ENCODE assay signal across 21 mouse cellular contexts in the genomic region with DNA sequence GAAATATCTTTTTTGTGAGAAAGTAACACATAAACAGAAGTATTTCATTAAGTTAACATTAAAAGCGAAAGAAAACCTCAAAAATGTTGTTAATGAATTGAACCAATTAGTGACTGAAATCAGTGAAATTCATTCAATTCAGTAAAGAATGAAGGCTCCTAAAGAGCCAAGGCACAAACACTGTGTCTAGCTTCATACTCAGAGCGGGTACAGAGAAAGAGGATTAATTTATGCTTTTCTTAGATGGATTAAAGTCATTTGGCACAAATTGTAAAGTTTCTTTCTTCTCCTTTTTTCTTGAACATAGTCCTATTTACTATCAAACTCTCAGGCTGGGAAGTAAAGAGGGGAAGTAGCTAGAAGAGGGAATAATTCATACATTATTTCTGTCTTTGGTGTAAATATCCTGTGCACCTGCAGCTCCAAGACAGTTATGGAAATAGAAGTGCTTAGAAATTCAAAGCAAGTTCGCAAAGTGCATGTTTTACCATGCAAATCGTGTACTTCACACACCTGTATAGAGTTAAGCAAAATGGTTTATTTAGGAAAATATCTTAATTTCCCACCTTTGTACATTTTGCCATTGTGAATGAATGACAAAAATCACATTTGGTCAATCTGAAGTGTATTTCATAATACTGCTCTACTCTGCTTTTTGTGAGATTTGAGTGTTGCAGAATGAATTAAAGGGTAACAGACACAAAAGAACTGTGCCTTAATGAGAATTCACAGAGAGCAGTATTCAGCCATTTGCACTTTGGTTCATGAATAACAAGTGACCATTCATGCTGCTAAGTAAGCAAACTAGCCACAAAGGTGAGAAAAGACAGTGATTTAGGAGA.
DNase-seq lines count a peak whose midpoint lies in the region; ATAC-seq and TF ChIP-seq lines count a peak whose summit lies in the region.
"Had no signal": no experiment of that assay in that cellular context is flagged by ENCODE, and none has a peak within 500 bp of the region (broad histone marks: within the 10 kb centered on the region; RNA-seq: fewer than 3 reads in every experiment).

No protein-coding gene starts in this region.

- WGBS in forebrain, embryonic 11.5 days: 37% methylated on average over 4 of the region's 4 CpGs
- WGBS in forebrain, postnatal 0 days: 33% methylated on average over 4 of the region's 4 CpGs
- WGBS in hindbrain, postnatal 0 days: 55% methylated on average over 4 of the region's 4 CpGs
- WGBS in hindbrain, embryonic 11.5 days: 61% methylated on average over 4 of the region's 4 CpGs
- WGBS in neural tube, embryonic 12.5 days: 44% methylated on average over 4 of the region's 4 CpGs

- no peak for TF ChIP-seq CTCF in forebrain, postnatal 0 days (IDR thresholded peaks at IDR 0.05; ENCODE audit: low read depth)
- no peak for TF ChIP-seq CTCF in hindbrain, postnatal 0 days (IDR thresholded peaks at IDR 0.05; ENCODE audit: low read depth)

- DNase-seq in forebrain, embryonic 11.5 days (ENCODE audit: low spot score): no peak
- no peak for DNase-seq in forebrain, postnatal 0 days
- peak; percentile 1 for DNase-seq in hindbrain, postnatal 0 days (ENCODE audit: low spot score)
- no peak for DNase-seq in hindbrain, embryonic 11.5 days (ENCODE audit: low spot score)
- DNase-seq in neural tube, embryonic 10.5 days (ENCODE audit: extremely low spot score, low spot score): no peak
- DNase-seq in right cerebral cortex, adult 2 months (ENCODE audit: low spot score in 2 of 2): no peak
- DNase-seq: adrenal gland, postnatal 14 days; cerebellum, adult 18-20 months; cerebellum, adult 9-11 months; cerebellum, postnatal 36 days; gastrocnemius, postnatal 36 days; heart, adult 11 months; heart, postnatal 36 days had no signal

- H3K4me3 ChIP-seq in forebrain, embryonic 11.5 days (ENCODE audit: low read depth, low read length): no peak overlapping the region
- H3K4me3 ChIP-seq in forebrain, postnatal 0 days (ENCODE audit: low read depth, low read length): no peak overlapping the region
- H3K4me3 ChIP-seq in hindbrain, postnatal 0 days (ENCODE audit: low read length): no peak overlapping the region
- H3K4me3 ChIP-seq in hindbrain, embryonic 11.5 days (ENCODE audit: low read depth, low read length): no peak overlapping the region
- H3K4me3 ChIP-seq in neural tube, embryonic 12.5 days: no peak overlapping the region
- H3K4me3 ChIP-seq: embryonic facial prominence, embryonic 15.5 days; heart, embryonic 13.5 days had no signal

- no peaks in the 10 kb centered on the region for H3K9me3 ChIP-seq in forebrain, embryonic 11.5 days (ENCODE audit: control insufficient read depth, low read length)
- no peaks in the 10 kb centered on the region for H3K9me3 ChIP-seq in forebrain, postnatal 0 days (ENCODE audit: low read length)
- H3K9me3 ChIP-seq in hindbrain, postnatal 0 days (ENCODE audit: low read length): no peaks in the 10 kb centered on the region
- no peaks in the 10 kb centered on the region for H3K9me3 ChIP-seq in hindbrain, embryonic 11.5 days (ENCODE audit: control insufficient read depth, low read length)
- no peaks in the 10 kb centered on the region for H3K9me3 ChIP-seq in neural tube, embryonic 12.5 days
- H3K9me3 ChIP-seq: embryonic facial prominence, embryonic 15.5 days; heart, embryonic 13.5 days had no signal

- no peak overlapping the region for H3K4me2 ChIP-seq in forebrain, embryonic 11.5 days (ENCODE audit: low read depth, low read length, severe bottlenecking)
- H3K4me2 ChIP-seq in forebrain, postnatal 0 days (ENCODE audit: low read depth): no peak overlapping the region
- no peak overlapping the region for H3K4me2 ChIP-seq in hindbrain, postnatal 0 days (ENCODE audit: low read depth, low read length)
- no peak overlapping the region for H3K4me2 ChIP-seq in hindbrain, embryonic 11.5 days (replicated peaks; ENCODE audit: low read depth, low read length)
- H3K4me2 ChIP-seq in neural tube, embryonic 12.5 days (replicated peaks): no peak overlapping the region
- H3K4me2 ChIP-seq: embryonic facial prominence, embryonic 15.5 days; heart, embryonic 13.5 days; hindbrain, embryonic 14.5 days had no signal

- H3K4me1 ChIP-seq in forebrain, embryonic 11.5 days (replicated peaks; ENCODE audit: control insufficient read depth, insufficient read depth, low read length): no peaks in the 10 kb centered on the region
- no peaks in the 10 kb centered on the region for H3K4me1 ChIP-seq in forebrain, postnatal 0 days (ENCODE audit: insufficient read depth)
- H3K4me1 ChIP-seq in hindbrain, postnatal 0 days (ENCODE audit: insufficient read depth, low read length): no peaks in the 10 kb centered on the region
- no peaks in the 10 kb centered on the region for H3K4me1 ChIP-seq in hindbrain, embryonic 11.5 days (replicated peaks; ENCODE audit: control insufficient read depth, insufficient read depth, low read length)
- no peaks in the 10 kb centered on the region for H3K4me1 ChIP-seq in neural tube, embryonic 12.5 days
- H3K4me1 ChIP-seq: embryonic facial prominence, embryonic 15.5 days; heart, embryonic 13.5 days had no signal

- peak; percentile 76 for ATAC-seq in forebrain, embryonic 11.5 days (replicated peaks; ENCODE audit: low FRiP score)
- no peak; the same call in 1 of the 2 replicates for ATAC-seq in forebrain, postnatal 0 days
- ATAC-seq in hindbrain, postnatal 0 days: no peak
- no peak for ATAC-seq in hindbrain, embryonic 11.5 days (ENCODE audit: low FRiP score)
- 0 out of 2 replicates have a peak, but pooled peaks have one; percentile 13 for ATAC-seq in neural tube, embryonic 12.5 days (ENCODE audit: low FRiP score, low read depth)
- ATAC-seq: activated CD4-positive, CD25-positive, alpha-beta regulatory T cell, adult 4 months; inflammation-experienced regulatory T-cells, adult 6 months; intestine, postnatal 0 days; Patski had no signal

- H3K36me3 ChIP-seq in forebrain, embryonic 11.5 days (ENCODE audit: control insufficient read depth, insufficient read depth, low read length): no peaks in the 10 kb centered on the region
- no peaks in the 10 kb centered on the region for H3K36me3 ChIP-seq in forebrain, postnatal 0 days (ENCODE audit: insufficient read depth)
- no peaks in the 10 kb centered on the region for H3K36me3 ChIP-seq in hindbrain, postnatal 0 days (ENCODE audit: insufficient read depth, low read length)
- no peaks in the 10 kb centered on the region for H3K36me3 ChIP-seq in hindbrain, embryonic 11.5 days (ENCODE audit: control insufficient read depth, insufficient read depth, low read length)
- H3K36me3 ChIP-seq in neural tube, embryonic 12.5 days: no peaks in the 10 kb centered on the region
- H3K36me3 ChIP-seq: embryonic facial prominence, embryonic 15.5 days; heart, embryonic 13.5 days had no signal

- no peak overlapping the region for H3K27ac ChIP-seq in forebrain, embryonic 11.5 days (ENCODE audit: low read depth, low read length)
- no peak overlapping the region for H3K27ac ChIP-seq in forebrain, postnatal 0 days (ENCODE audit: low read depth, low read length)
- no peak overlapping the region for H3K27ac ChIP-seq in hindbrain, postnatal 0 days
- H3K27ac ChIP-seq in hindbrain, embryonic 11.5 days (ENCODE audit: low read depth, low read length): no peak overlapping the region
- no peak overlapping the region for H3K27ac ChIP-seq in neural tube, embryonic 12.5 days
- H3K27ac ChIP-seq: embryonic facial prominence, embryonic 15.5 days; heart, embryonic 13.5 days; hindbrain, embryonic 14.5 days had no signal

- H3K9ac ChIP-seq in forebrain, embryonic 11.5 days (ENCODE audit: low read length): no peak overlapping the region
- H3K9ac ChIP-seq in forebrain, postnatal 0 days: no peak overlapping the region
- H3K9ac ChIP-seq in hindbrain, postnatal 0 days (replicated peaks; ENCODE audit: low read length): no peak overlapping the region
- no peak overlapping the region for H3K9ac ChIP-seq in hindbrain, embryonic 11.5 days (ENCODE audit: low read depth, low read length)
- no peak overlapping the region for H3K9ac ChIP-seq in neural tube, embryonic 12.5 days
- H3K9ac ChIP-seq: embryonic facial prominence, embryonic 15.5 days; heart, embryonic 13.5 days; hindbrain, embryonic 14.5 days had no signal

- no peaks in the 10 kb centered on the region for H3K27me3 ChIP-seq in forebrain, embryonic 11.5 days (ENCODE audit: control insufficient read depth, insufficient read depth, low read length)
- H3K27me3 ChIP-seq in forebrain, postnatal 0 days (ENCODE audit: insufficient read depth, low read length): no peaks in the 10 kb centered on the region
- no peaks in the 10 kb centered on the region for H3K27me3 ChIP-seq in hindbrain, postnatal 0 days (ENCODE audit: insufficient read depth, low read length)
- no peaks in the 10 kb centered on the region for H3K27me3 ChIP-seq in hindbrain, embryonic 11.5 days (ENCODE audit: control insufficient read depth, insufficient read depth, low read length)
- H3K27me3 ChIP-seq in neural tube, embryonic 12.5 days (replicated peaks): no peaks in the 10 kb centered on the region
- H3K27me3 ChIP-seq: embryonic facial prominence, embryonic 15.5 days; heart, embryonic 13.5 days had no signal

Comparison
In these comparisons a context has a peak if more than half of its experiments do, and no peak if none do; other contexts are left out.
1. ATAC-seq: peak in forebrain, embryonic 11.5 days (single experiment) and neural tube, embryonic 12.5 days (single experiment); none in forebrain, postnatal 0 days (single experiment), hindbrain, postnatal 0 days (single experiment) and hindbrain, embryonic 11.5 days (single experiment).